Mouse (Mus musculus) gastrocnemius, adult 8-10 months (tissue): ENCODE measurements around the gene Clip4. TPM values are rescaled to one million over a fixed set of nuclear protein-coding genes. Genes with fewer than 3 reads are reported as not detected.
A peak's percentile ranks its signal among the peaks of the same experiment; 100 is the strongest.

Source experiments
- DNase-seq, 2 experiments: peaks; one replicate each; pipeline ENCODE4 v3.0.0; 2022; ENCODE audit warnings: low spot score in 2 of 2
- total RNA-seq, 4 experiments: library from RNA; stranded (reverse); gene quantifications; 2 replicates each; pipeline ENCODE4 v1.2.4; 2022

The Clip4 gene
- total RNA-seq, 4 experiments from 2014 or later = 105 to 135 (median 118) TPM

GRCm38 (mm10) chr17:71871981-71872380 lies 103.7 kb downstream of the Clip4 start:
- DNase-seq = no peak

- no peak for DNase-seq
Measured at GRCm38 (mm10) chr17:71872976-71873375, 104.7 kb downstream of the Clip4 start.

GRCm38 (mm10) chr17:71874077-71874476 lies 105.8 kb downstream of the Clip4 start:
- peak; percentile 22 for DNase-seq

GRCm38 (mm10) chr17:71874795-71875194 lies 106.5 kb downstream of the Clip4 start:
- no peak for DNase-seq

- DNase-seq = no peak
Measured at GRCm38 (mm10) chr17:71875492-71875891, 107.2 kb downstream of the Clip4 start.

- DNase-seq = no peak
Measured at GRCm38 (mm10) chr17:71881369-71881768, 113.1 kb downstream of the Clip4 start.

GRCm38 (mm10) chr17:71909107-71909506 lies 140.8 kb downstream of the Clip4 start:
- no peak for DNase-seq

GRCm38 (mm10) chr17:71913188-71913587 lies 144.9 kb downstream of the Clip4 start:
- no peak for DNase-seq

Other genes with a start within 250 kb of the Clip4 start
- gene Ndc80, start 241.6 kb upstream of the Clip4 start, total RNA-seq = not detected
- under 1 TPM in 3 of 4 experiments, not detected in 1; 0.19 to 0.79 (median 0.31) TPM for gene Spdya, start 216.4 kb upstream of the Clip4 start, total RNA-seq
- gene Wdr43, start 152.6 kb upstream of the Clip4 start, total RNA-seq = 10 to 100 TPM; 26.4 to 29.4 (median 28.1) TPM
- 1 to 10 TPM; 1.4 to 2.4 (median 2.1) TPM for gene Togaram2, start 95.2 kb upstream of the Clip4 start, total RNA-seq
- not detected for gene Pcare, start 15.6 kb upstream of the Clip4 start, total RNA-seq